Mouse (Mus musculus) limb, embryonic 14.5 days (tissue): Measurements from ENCODE around the gene Gm49711. TPM values are rescaled to one million over a fixed set of nuclear protein-coding genes. Genes with fewer than 3 reads are reported as not detected.

ENCODE experiments used
- ATAC-seq: fragments of 200-750 bp; cut with Nextera tagmentation; 2 replicates; pipeline ENCODE4 v1.8.0; 2017; ENCODE audit warnings: low read depth, moderate number of reproducible peaks, moderate TSS enrichment; ENCODE audit not compliant: low FRiP score
- DNase-seq: peaks from one replicate; pipeline ENCODE4 v3.0.0-alpha.2; 2015; ENCODE audit warnings: low spot score
- H3K27ac ChIP-seq: fragments of 300-500 bp; sonication (generic); replicated peaks from 2 replicates; pipeline ENCODE4 v1.5.1; 2014; ENCODE audit warnings: low read depth, mild to moderate bottlenecking, low read length, moderate library complexity, mixed read lengths
- H3K27me3 ChIP-seq: fragments of 300-500 bp; sonication (generic); 2 replicates; pipeline ENCODE4 v1.6.1; 2014; ENCODE audit warnings: low read length, mixed read lengths; ENCODE audit not compliant: control insufficient read depth, insufficient read depth
- H3K36me3 ChIP-seq: fragments of 300-500 bp; sonication (generic); 2 replicates; pipeline ENCODE4 v1.6.1; 2014; ENCODE audit warnings: mild to moderate bottlenecking, low read length, moderate library complexity, mixed read lengths; ENCODE audit not compliant: control insufficient read depth, insufficient read depth
- H3K4me1 ChIP-seq: fragments of 300-500 bp; sonication (generic); 2 replicates; pipeline ENCODE4 v1.6.1; 2014; ENCODE audit warnings: antibody characterized with exemption, low read length, mixed read lengths; ENCODE audit not compliant: control insufficient read depth, insufficient read depth
- H3K4me2 ChIP-seq: fragments of 300-500 bp; sonication (generic); replicated peaks from 2 replicates; pipeline ENCODE4 v1.6.1; 2014; ENCODE audit warnings: low read depth, mild to moderate bottlenecking, low read length, moderate library complexity; ENCODE audit not compliant: severe bottlenecking
- H3K4me3 ChIP-seq: fragments of 300-500 bp; sonication (generic); replicated peaks from 2 replicates; pipeline ENCODE4 v1.5.1; 2014; ENCODE audit warnings: low read length
- H3K9ac ChIP-seq: fragments of 300-500 bp; sonication (generic); 2 replicates; pipeline ENCODE4 v1.6.1; 2014; ENCODE audit warnings: mild to moderate bottlenecking, low read depth, low read length, moderate library complexity; ENCODE audit not compliant: severe bottlenecking
- H3K9me3 ChIP-seq: fragments of 300-500 bp; sonication (generic); 2 replicates; pipeline ENCODE4 v1.6.1; 2016; ENCODE audit warnings: low read length; ENCODE audit not compliant: control insufficient read depth
- POLR2A ChIP-seq: fragments of 200-500 bp; IDR thresholded peaks from 2 replicates; pipeline ENCODE4 v1.8.0; 2012; ENCODE audit warnings: inconsistent platforms, mild to moderate bottlenecking, moderate library complexity, borderline replicate concordance; ENCODE audit not compliant: insufficient read depth, insufficient read length; ENCODE audit errors: extremely low read depth
- WGBS: fragments of 180-500 bp; shearing (Covaris S2); extraction: QIAGEN DNeasy Blood & Tissue Kit; methylation state at CpG from one replicate; pipeline ENCODE4 v1.1.7; 2014; 5-methylcytosine and 5-hydroxymethylcytosine counted together
- polyA plus RNA-seq, 2 experiments: library from polyadenylated mRNA; depleted of rRNA in 1 of 2; stranded (reverse) in 1 of 2; unstranded in 1 of 2; fragments of >200 nt; fragmentation: Nextera tagmentation in 1 of 2; extraction: Ambion mirVana in 1 of 2; gene quantifications; 2 replicates each; pipeline versions ENCODE4 v1.2.1 to v1.2.3; 2012 to 2014

The Gm49711 gene
- polyA plus RNA-seq, 2 experiments, result 0.24 TPM; not detected in 1

DNA sequence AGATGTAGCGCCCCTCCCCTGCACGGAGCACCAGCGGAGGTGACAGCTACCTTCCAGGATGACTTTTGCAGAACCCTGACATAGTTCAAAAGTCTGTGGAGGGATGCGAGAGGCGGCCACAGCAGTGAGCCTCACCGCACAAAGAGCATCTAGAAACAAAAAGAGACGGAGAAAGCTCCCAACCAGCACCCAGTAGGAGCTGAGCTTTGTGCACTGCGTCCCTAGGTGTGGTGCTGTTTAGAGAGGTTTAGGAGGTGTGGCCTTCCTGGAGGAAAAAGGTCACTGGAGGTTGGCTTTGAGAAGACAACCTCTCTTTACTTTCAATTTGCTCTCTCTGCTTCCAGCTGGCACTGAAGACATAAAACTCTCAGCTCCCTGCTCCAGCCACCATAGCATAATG, 121.2 kb downstream of the Gm49711 start:
- TF ChIP-seq POLR2A, result no peak
- H3K36me3 ChIP-seq, result no peaks in the 10 kb centered on the region
- H3K4me3 ChIP-seq, result no peak overlapping the region
- H3K27me3 ChIP-seq, result no peaks in the 10 kb centered on the region
- no peak for DNase-seq
- H3K4me2 ChIP-seq, result no peak overlapping the region
- H3K9ac ChIP-seq, result no peak overlapping the region
- no peaks in the 10 kb centered on the region for H3K4me1 ChIP-seq
- 77% methylated on average over 8 of the region's 8 CpGs for WGBS
- ATAC-seq, result no peak
- no peaks in the 10 kb centered on the region for H3K9me3 ChIP-seq
- no peak overlapping the region for H3K27ac ChIP-seq

DNA sequence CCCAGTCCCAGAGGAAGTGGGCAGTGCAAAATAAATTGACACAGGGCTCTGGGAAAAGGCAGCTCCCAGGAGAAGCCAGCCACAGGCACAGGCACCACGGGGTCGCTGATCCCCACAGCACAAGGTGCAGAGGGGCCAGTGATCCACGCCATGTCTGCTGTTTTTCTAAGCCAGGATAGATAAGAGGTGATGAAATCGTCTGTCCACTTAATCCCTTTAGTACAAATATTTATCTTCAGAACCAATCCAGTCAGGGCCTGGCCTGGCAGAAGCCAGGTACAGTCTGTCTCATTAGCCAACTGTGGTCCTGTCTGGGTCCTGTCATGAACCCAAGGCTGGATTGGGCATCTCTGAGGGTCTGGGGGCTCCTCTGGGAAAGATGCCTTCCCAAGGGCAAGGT, 125.4 kb downstream of the Gm49711 start:
- DNase-seq (no peak), ATAC-seq (no peak)
- Histone ChIP-seq H3K27me3 (no peaks in the 10 kb centered on the region), H3K4me2 (no peak overlapping the region), H3K9me3 (no peaks in the 10 kb centered on the region), H3K36me3 (no peaks in the 10 kb centered on the region), H3K9ac (no peak overlapping the region), H3K27ac (no peak overlapping the region), H3K4me1 (no peaks in the 10 kb centered on the region), H3K4me3 (no peak overlapping the region)
- WGBS, result 62% methylated on average over 4 of the region's 4 CpGs
- TF ChIP-seq POLR2A, result no peak

DNA sequence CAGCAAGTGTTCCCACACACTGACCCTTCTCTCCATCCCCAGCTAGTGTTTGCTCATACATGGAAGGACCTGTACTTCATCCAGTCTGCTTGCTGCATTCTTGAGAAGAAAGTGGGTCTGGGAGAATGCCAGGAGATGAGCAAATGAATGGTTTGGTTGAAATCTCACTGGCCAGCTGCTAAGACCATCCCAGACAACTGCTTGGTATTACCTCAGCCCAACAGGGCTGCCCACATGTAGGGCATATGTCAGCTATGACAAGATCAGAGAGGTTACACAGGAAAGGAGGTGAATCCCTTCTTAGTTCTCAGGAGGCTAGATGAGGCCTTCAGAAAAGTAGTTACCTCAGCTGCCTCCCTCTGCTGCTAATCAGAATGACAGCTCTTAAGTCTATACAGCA, 132.5 kb downstream of the Gm49711 start:
- Histone ChIP-seq H3K27me3 (no peaks in the 10 kb centered on the region), H3K9me3 (peaks cover 7% of the 10 kb centered on the region; the same call in 1 of the 2 replicates), H3K4me1 (no peaks in the 10 kb centered on the region), H3K9ac (no peak overlapping the region), H3K4me2 (no peak overlapping the region), H3K36me3 (no peaks in the 10 kb centered on the region), H3K27ac (no peak overlapping the region), H3K4me3 (no peak overlapping the region)
- no peak for TF ChIP-seq POLR2A
- ATAC-seq (no peak), DNase-seq (no peak)

DNA sequence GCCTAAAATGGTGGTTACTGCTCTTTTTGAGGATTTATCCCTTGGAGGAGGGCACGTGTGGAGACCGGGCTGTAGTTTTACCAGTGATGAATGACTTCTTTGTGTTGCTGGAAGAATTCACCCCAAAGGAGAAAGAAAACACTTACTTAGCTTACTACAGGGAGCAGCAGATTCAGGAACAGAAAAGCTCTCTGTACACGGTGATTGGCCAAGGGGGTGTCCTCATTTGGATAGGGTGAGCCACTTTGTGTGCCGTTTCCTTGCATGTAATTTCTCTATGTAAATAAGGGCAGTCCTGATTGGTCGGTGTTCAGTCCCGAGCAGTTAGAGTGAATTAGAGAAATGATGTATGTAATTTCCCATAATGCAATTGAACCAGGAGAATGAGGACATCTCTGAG, 137.0 kb downstream of the Gm49711 start:
- H3K9ac ChIP-seq, result no peak overlapping the region
- H3K9me3 ChIP-seq, result peaks cover 7% of the 10 kb centered on the region; the same call in 1 of the 2 replicates
- ATAC-seq, result no peak
- DNase-seq, result no peak
- no peak for TF ChIP-seq POLR2A
- no peaks in the 10 kb centered on the region for H3K4me1 ChIP-seq
- H3K36me3 ChIP-seq, result no peaks in the 10 kb centered on the region
- H3K27me3 ChIP-seq, result no peaks in the 10 kb centered on the region
- no peak overlapping the region for H3K4me3 ChIP-seq
- 71% methylated on average over 6 of the region's 6 CpGs for WGBS
- no peak overlapping the region for H3K4me2 ChIP-seq
- no peak overlapping the region for H3K27ac ChIP-seq

DNA sequence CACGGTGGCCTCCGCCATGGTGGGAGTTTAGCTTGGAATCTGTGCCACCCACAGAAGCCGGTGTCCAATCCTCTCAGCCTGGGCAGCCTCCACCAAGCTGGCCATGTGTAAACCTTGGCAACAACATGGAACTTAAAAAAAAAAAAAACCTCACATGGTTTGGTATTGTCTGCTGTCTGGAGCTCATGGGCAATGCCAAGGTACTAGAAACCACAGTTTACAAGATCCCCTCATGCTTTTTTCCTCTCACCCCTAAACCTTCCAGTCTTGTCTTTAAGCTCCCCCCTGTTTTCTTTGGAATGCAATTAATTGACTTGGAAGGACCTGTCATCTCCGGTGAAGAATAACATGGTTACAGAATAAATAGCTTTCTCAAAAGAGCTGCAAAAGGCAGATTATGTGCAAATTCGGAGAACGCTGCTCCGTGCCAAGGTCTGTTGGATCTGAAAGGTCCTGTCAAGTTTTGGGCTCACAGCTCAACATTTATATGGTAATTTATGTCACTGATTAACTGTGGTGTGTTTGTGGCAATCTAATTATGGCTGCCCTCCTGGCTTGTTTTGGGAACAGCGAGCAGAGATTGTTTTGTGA, 138.7 kb downstream of the Gm49711 start:
- no peaks in the 10 kb centered on the region for H3K4me1 ChIP-seq
- H3K9ac ChIP-seq, result no peak overlapping the region
- ATAC-seq (no peak), DNase-seq (peak; percentile 6)
- no peak overlapping the region for H3K4me3 ChIP-seq
- no peak overlapping the region for H3K27ac ChIP-seq
- no peaks in the 10 kb centered on the region for H3K36me3 ChIP-seq
- no peak for TF ChIP-seq POLR2A
- H3K4me2 ChIP-seq, result no peak overlapping the region
- H3K27me3 ChIP-seq, result no peaks in the 10 kb centered on the region
- WGBS, result 78% methylated on average over 8 of the region's 8 CpGs
- peaks cover 7% of the 10 kb centered on the region; the same call in 1 of the 2 replicates for H3K9me3 ChIP-seq
